Mouse (Mus musculus): ENCODE measurements around the gene Map1lc3a. TPM values are rescaled to one million over a fixed set of nuclear protein-coding genes. Genes with fewer than 3 reads are reported as not detected.

Gene Map1lc3a
- 156 and 165 TPM in 2 replicates for polyA plus RNA-seq (2015; fragmentation: Nextera tagmentation; extraction: Ambion mirVana)

- H3K4me1 ChIP-seq (ENCODE audit: insufficient read depth, low read length): peaks cover 10% of the 10 kb centered on the region
- no peaks in the 10 kb centered on the region for H3K27me3 ChIP-seq (ENCODE audit: insufficient read depth, low read length)
- peak; percentile 93 for ATAC-seq (ENCODE audit: low FRiP score, low TSS enrichment)
- 0 out of 2 replicates have a peak, but pooled peaks cover 3% of the 10 kb centered on the region for H3K36me3 ChIP-seq (ENCODE audit: insufficient read depth, low read length)
- WGBS: 1% methylated on average over 45 of the region's 47 CpGs
- peak within 1 kb of the TSS; percentile 86 for H3K4me3 ChIP-seq (ENCODE audit: low read length)
- peak within 1 kb of the TSS; percentile 72 for H3K4me2 ChIP-seq (replicated peaks; ENCODE audit: low read depth, low read length)
- peak within 1 kb of the TSS; percentile 87 for H3K27ac ChIP-seq (ENCODE audit: low read length)
- peak within 1 kb of the TSS; percentile 94 for H3K9ac ChIP-seq (replicated peaks; ENCODE audit: low read length)
- H3K9me3 ChIP-seq (ENCODE audit: low read length): no peaks in the 10 kb centered on the region
These were observed at the start of gene Map1lc3a for GRCm38 (mm10) chr2:155276195-155276594. TSS of gene Map1lc3a (plus strand) at chr2:155276297.

- Histone ChIP-seq H3K27me3 (ENCODE audit: insufficient read depth, low read length) (no peaks in the 10 kb centered on the region), H3K27ac (ENCODE audit: low read length) (peak overlapping the region; percentile 94), H3K4me3 (ENCODE audit: low read length) (peak overlapping the region; percentile 95), H3K9ac (replicated peaks; ENCODE audit: low read length) (peak overlapping the region; percentile 96), H3K36me3 (ENCODE audit: insufficient read depth, low read length) (no peaks in the 10 kb centered on the region), H3K9me3 (ENCODE audit: low read length) (no peaks in the 10 kb centered on the region), H3K4me1 (ENCODE audit: insufficient read depth, low read length) (peaks cover 13% of the 10 kb centered on the region), H3K4me2 (replicated peaks; ENCODE audit: low read depth, low read length) (peak overlapping the region; percentile 65)
- 3% methylated on average over 13 of the region's 13 CpGs for WGBS
- peak; percentile 90 for ATAC-seq (ENCODE audit: low FRiP score, low TSS enrichment)
These were observed 40.2 kb upstream of the Map1lc3a start for GRCm38 (mm10) chr2:155235746-155236361.

GRCm38 (mm10) chr2:155236362-155236992 is 39.6 kb upstream of the Map1lc3a start, which contains the start of gene Dynlrb1:
TSS of gene Dynlrb1 (plus strand) at chr2:155236533.
- peak within 1 kb of the TSS; percentile 93 for H3K4me2 ChIP-seq (replicated peaks; ENCODE audit: low read depth, low read length)
- H3K9ac ChIP-seq (replicated peaks; ENCODE audit: low read length): peak within 1 kb of the TSS; percentile 96
- H3K27ac ChIP-seq (ENCODE audit: low read length): peak within 1 kb of the TSS; percentile 94
- peaks cover 13% of the 10 kb centered on the region for H3K4me1 ChIP-seq (ENCODE audit: insufficient read depth, low read length)
- peak; percentile 100 for ATAC-seq (ENCODE audit: low FRiP score, low TSS enrichment)
- under 1% methylated on average over 50 of the region's 50 CpGs for WGBS
- no peaks in the 10 kb centered on the region for H3K27me3 ChIP-seq (ENCODE audit: insufficient read depth, low read length)
- no peaks in the 10 kb centered on the region for H3K36me3 ChIP-seq (ENCODE audit: insufficient read depth, low read length)
- H3K9me3 ChIP-seq (ENCODE audit: low read length): no peaks in the 10 kb centered on the region
- H3K4me3 ChIP-seq (ENCODE audit: low read length): peak within 1 kb of the TSS; percentile 95

GRCm38 (mm10) chr2:155237276-155237675 is 38.8 kb upstream of the Map1lc3a start:
- Histone ChIP-seq H3K36me3 (ENCODE audit: insufficient read depth, low read length) (peaks cover under 1% of the 10 kb centered on the region; the same call in 1 of the 2 replicates), H3K27me3 (ENCODE audit: insufficient read depth, low read length) (no peaks in the 10 kb centered on the region), H3K4me2 (replicated peaks; ENCODE audit: low read depth, low read length) (peak overlapping the region; percentile 93), H3K4me3 (ENCODE audit: low read length) (peak overlapping the region; percentile 95), H3K9me3 (ENCODE audit: low read length) (no peaks in the 10 kb centered on the region), H3K4me1 (ENCODE audit: insufficient read depth, low read length) (peaks cover 13% of the 10 kb centered on the region), H3K27ac (ENCODE audit: low read length) (0 out of 2 replicates have a peak overlapping the region, but pooled peaks have one; percentile 94), H3K9ac (replicated peaks; ENCODE audit: low read length) (peak overlapping the region; percentile 96)
- WGBS: 15% methylated on average over 4 of the region's 4 CpGs
- ATAC-seq (ENCODE audit: low FRiP score, low TSS enrichment): no peak

GRCm38 (mm10) chr2:155240915-155241314 is 35.2 kb upstream of the Map1lc3a start:
- H3K27ac ChIP-seq (ENCODE audit: low read length): no peak overlapping the region
- H3K27me3 ChIP-seq (ENCODE audit: insufficient read depth, low read length): no peaks in the 10 kb centered on the region
- H3K4me3 ChIP-seq (ENCODE audit: low read length): no peak overlapping the region
- no peak for ATAC-seq (ENCODE audit: low FRiP score, low TSS enrichment)
- WGBS: 65% methylated on average over 4 of the region's 4 CpGs
- H3K9ac ChIP-seq (replicated peaks; ENCODE audit: low read length): no peak overlapping the region
- peaks cover 35% of the 10 kb centered on the region for H3K36me3 ChIP-seq (ENCODE audit: insufficient read depth, low read length)
- no peaks in the 10 kb centered on the region for H3K9me3 ChIP-seq (ENCODE audit: low read length)
- no peak overlapping the region for H3K4me2 ChIP-seq (replicated peaks; ENCODE audit: low read depth, low read length)
- peaks cover 13% of the 10 kb centered on the region for H3K4me1 ChIP-seq (ENCODE audit: insufficient read depth, low read length)

- Histone ChIP-seq H3K4me2 (replicated peaks; ENCODE audit: low read depth, low read length) (no peak overlapping the region), H3K9me3 (ENCODE audit: low read length) (no peaks in the 10 kb centered on the region), H3K27me3 (ENCODE audit: insufficient read depth, low read length) (no peaks in the 10 kb centered on the region), H3K36me3 (ENCODE audit: insufficient read depth, low read length) (peaks cover 46% of the 10 kb centered on the region), H3K4me1 (ENCODE audit: insufficient read depth, low read length) (peaks cover 11% of the 10 kb centered on the region), H3K9ac (replicated peaks; ENCODE audit: low read length) (no peak overlapping the region), H3K4me3 (ENCODE audit: low read length) (no peak overlapping the region), H3K27ac (ENCODE audit: low read length) (no peak overlapping the region)
- WGBS: 86% methylated on average over 7 of the region's 7 CpGs
- ATAC-seq (ENCODE audit: low FRiP score, low TSS enrichment): no peak
These were observed 33.7 kb upstream of the Map1lc3a start for GRCm38 (mm10) chr2:155242296-155242855.

GRCm38 (mm10) chr2:155246231-155246630 is 29.9 kb upstream of the Map1lc3a start:
- no peak for ATAC-seq (ENCODE audit: low FRiP score, low TSS enrichment)
- no peak overlapping the region for H3K9ac ChIP-seq (replicated peaks; ENCODE audit: low read length)
- H3K36me3 ChIP-seq (ENCODE audit: insufficient read depth, low read length): peaks cover 84% of the 10 kb centered on the region
- no peak overlapping the region for H3K4me3 ChIP-seq (ENCODE audit: low read length)
- H3K9me3 ChIP-seq (ENCODE audit: low read length): no peaks in the 10 kb centered on the region
- H3K4me2 ChIP-seq (replicated peaks; ENCODE audit: low read depth, low read length): no peak overlapping the region
- WGBS: 96% methylated on average over 4 of the region's 4 CpGs
- H3K4me1 ChIP-seq (ENCODE audit: insufficient read depth, low read length): no peaks in the 10 kb centered on the region
- no peak overlapping the region for H3K27ac ChIP-seq (ENCODE audit: low read length)
- H3K27me3 ChIP-seq (ENCODE audit: insufficient read depth, low read length): no peaks in the 10 kb centered on the region

GRCm38 (mm10) chr2:155248206-155248605 is 27.9 kb upstream of the Map1lc3a start:
- H3K4me2 ChIP-seq (replicated peaks; ENCODE audit: low read depth, low read length): no peak overlapping the region
- H3K9me3 ChIP-seq (ENCODE audit: low read length): no peaks in the 10 kb centered on the region
- H3K27ac ChIP-seq (ENCODE audit: low read length): no peak overlapping the region
- peaks cover 82% of the 10 kb centered on the region for H3K36me3 ChIP-seq (ENCODE audit: insufficient read depth, low read length)
- no peaks in the 10 kb centered on the region for H3K27me3 ChIP-seq (ENCODE audit: insufficient read depth, low read length)
- WGBS: 87% methylated on average over 1 of the region's 1 CpGs
- no peak overlapping the region for H3K9ac ChIP-seq (replicated peaks; ENCODE audit: low read length)
- ATAC-seq (ENCODE audit: low FRiP score, low TSS enrichment): no peak
- no peak overlapping the region for H3K4me3 ChIP-seq (ENCODE audit: low read length)
- H3K4me1 ChIP-seq (ENCODE audit: insufficient read depth, low read length): no peaks in the 10 kb centered on the region

- no peak overlapping the region for H3K4me3 ChIP-seq (ENCODE audit: low read length)
- H3K9ac ChIP-seq (replicated peaks; ENCODE audit: low read length): no peak overlapping the region
- no peaks in the 10 kb centered on the region for H3K9me3 ChIP-seq (ENCODE audit: low read length)
- no peak overlapping the region for H3K4me2 ChIP-seq (replicated peaks; ENCODE audit: low read depth, low read length)
- 58% methylated on average over 2 of the region's 2 CpGs for WGBS
- no peaks in the 10 kb centered on the region for H3K27me3 ChIP-seq (ENCODE audit: insufficient read depth, low read length)
- peaks cover 77% of the 10 kb centered on the region for H3K36me3 ChIP-seq (ENCODE audit: insufficient read depth, low read length)
- H3K27ac ChIP-seq (ENCODE audit: low read length): no peak overlapping the region
- H3K4me1 ChIP-seq (ENCODE audit: insufficient read depth, low read length): no peaks in the 10 kb centered on the region
- ATAC-seq (ENCODE audit: low FRiP score, low TSS enrichment): no peak
These were observed 27.4 kb upstream of the Map1lc3a start for GRCm38 (mm10) chr2:155248718-155249117.

- Histone ChIP-seq H3K36me3 (ENCODE audit: insufficient read depth, low read length) (peaks cover 70% of the 10 kb centered on the region), H3K27ac (ENCODE audit: low read length) (no peak overlapping the region), H3K9ac (replicated peaks; ENCODE audit: low read length) (no peak overlapping the region), H3K4me2 (replicated peaks; ENCODE audit: low read depth, low read length) (no peak overlapping the region), H3K9me3 (ENCODE audit: low read length) (no peaks in the 10 kb centered on the region), H3K4me3 (ENCODE audit: low read length) (no peak overlapping the region), H3K27me3 (ENCODE audit: insufficient read depth, low read length) (no peaks in the 10 kb centered on the region), H3K4me1 (ENCODE audit: insufficient read depth, low read length) (no peaks in the 10 kb centered on the region)
- no peak for ATAC-seq (ENCODE audit: low FRiP score, low TSS enrichment)
- 93% methylated on average over 5 of the region's 5 CpGs for WGBS
These were observed 26.5 kb upstream of the Map1lc3a start for GRCm38 (mm10) chr2:155249588-155249987.
